Mouse (Mus musculus): ENCODE results near the gene Sepsecs. TPM values are rescaled to one million over a fixed set of nuclear protein-coding genes. Genes with fewer than 3 reads are reported as not detected.

Sepsecs gene
- polyA plus RNA-seq, 1 experiment from 2014 or later: 7.4 TPM

GRCm38 (mm10) chr5:52618348-52619270 lies 50.9 kb downstream of the Sepsecs start:
- Histone ChIP-seq H3K27me3 (ENCODE audit: control insufficient read depth, insufficient read depth, low read length) (no peaks in the 10 kb centered on the region), H3K36me3 (ENCODE audit: control insufficient read depth, insufficient read depth, low read length) (no peaks in the 10 kb centered on the region), H3K4me2 (ENCODE audit: low read depth, low read length) (peak overlapping the region; percentile 71), H3K9ac (replicated peaks; ENCODE audit: low read depth, low read length) (peak overlapping the region; percentile 43; the same call in 1 of the 2 replicates), H3K9me3 (ENCODE audit: control insufficient read depth, low read length) (no peaks in the 10 kb centered on the region), H3K4me3 (ENCODE audit: low read depth, low read length) (peak overlapping the region; percentile 31), H3K4me1 (ENCODE audit: control insufficient read depth, insufficient read depth, low read length) (peaks cover 18% of the 10 kb centered on the region), H3K27ac (ENCODE audit: low read depth, low read length) (peak overlapping the region; percentile 77)
- WGBS: under 1% methylated on average over 41 of the region's 41 CpGs
- peak; percentile 80 for ATAC-seq (ENCODE audit: low read depth)

- Histone ChIP-seq H3K27ac (ENCODE audit: low read depth, low read length) (peak overlapping the region; percentile 77), H3K9ac (replicated peaks; ENCODE audit: low read depth, low read length) (peak overlapping the region; percentile 43; the same call in 1 of the 2 replicates), H3K4me1 (ENCODE audit: control insufficient read depth, insufficient read depth, low read length) (peaks cover 18% of the 10 kb centered on the region), H3K9me3 (ENCODE audit: control insufficient read depth, low read length) (no peaks in the 10 kb centered on the region), H3K27me3 (ENCODE audit: control insufficient read depth, insufficient read depth, low read length) (no peaks in the 10 kb centered on the region), H3K4me3 (ENCODE audit: low read depth, low read length) (peak overlapping the region; percentile 31; the same call in 1 of the 2 replicates), H3K36me3 (ENCODE audit: control insufficient read depth, insufficient read depth, low read length) (no peaks in the 10 kb centered on the region), H3K4me2 (ENCODE audit: low read depth, low read length) (peak overlapping the region; percentile 71)
- peak; percentile 66 for ATAC-seq (ENCODE audit: low read depth)
- WGBS: 38% methylated on average over 9 of the region's 9 CpGs
These were observed 51.7 kb downstream of the Sepsecs start for GRCm38 (mm10) chr5:52617711-52618347.

GRCm38 (mm10) chr5:52616549-52616948 lies 53.0 kb downstream of the Sepsecs start:
- 32% methylated on average over 2 of the region's 2 CpGs for WGBS
- Histone ChIP-seq H3K4me2 (ENCODE audit: low read depth, low read length) (no peak overlapping the region), H3K27me3 (ENCODE audit: control insufficient read depth, insufficient read depth, low read length) (no peaks in the 10 kb centered on the region), H3K27ac (ENCODE audit: low read depth, low read length) (no peak overlapping the region), H3K36me3 (ENCODE audit: control insufficient read depth, insufficient read depth, low read length) (no peaks in the 10 kb centered on the region), H3K4me3 (ENCODE audit: low read depth, low read length) (no peak overlapping the region), H3K4me1 (ENCODE audit: control insufficient read depth, insufficient read depth, low read length) (peaks cover 18% of the 10 kb centered on the region), H3K9me3 (ENCODE audit: control insufficient read depth, low read length) (no peaks in the 10 kb centered on the region), H3K9ac (replicated peaks; ENCODE audit: low read depth, low read length) (no peak overlapping the region)
- ATAC-seq (ENCODE audit: low read depth): no peak

GRCm38 (mm10) chr5:52615421-52615820 lies 54.1 kb downstream of the Sepsecs start:
- 49% methylated on average over 9 of the region's 9 CpGs for whole genome bisulfite sequencing
- no peaks in the 10 kb centered on the region for H3K9me3 ChIP-seq (ENCODE audit: control insufficient read depth, low read length)
- no peaks in the 10 kb centered on the region for H3K36me3 ChIP-seq (ENCODE audit: control insufficient read depth, insufficient read depth, low read length)
- no peaks in the 10 kb centered on the region for H3K27me3 ChIP-seq (ENCODE audit: control insufficient read depth, insufficient read depth, low read length)
- H3K9ac ChIP-seq (replicated peaks; ENCODE audit: low read depth, low read length): no peak overlapping the region
- no peak overlapping the region for H3K4me2 ChIP-seq (ENCODE audit: low read depth, low read length)
- H3K4me3 ChIP-seq (ENCODE audit: low read depth, low read length): no peak overlapping the region
- ATAC-seq (ENCODE audit: low read depth): no peak
- no peak overlapping the region for H3K27ac ChIP-seq (ENCODE audit: low read depth, low read length)
- H3K4me1 ChIP-seq (ENCODE audit: control insufficient read depth, insufficient read depth, low read length): peaks cover 18% of the 10 kb centered on the region

GRCm38 (mm10) chr5:52614686-52615085 lies 54.8 kb downstream of the Sepsecs start:
- Histone ChIP-seq H3K9me3 (ENCODE audit: control insufficient read depth, low read length) (no peaks in the 10 kb centered on the region), H3K4me2 (ENCODE audit: low read depth, low read length) (no peak overlapping the region), H3K4me1 (ENCODE audit: control insufficient read depth, insufficient read depth, low read length) (peaks cover 18% of the 10 kb centered on the region), H3K27ac (ENCODE audit: low read depth, low read length) (no peak overlapping the region), H3K36me3 (ENCODE audit: control insufficient read depth, insufficient read depth, low read length) (no peaks in the 10 kb centered on the region), H3K9ac (replicated peaks; ENCODE audit: low read depth, low read length) (no peak overlapping the region), H3K27me3 (ENCODE audit: control insufficient read depth, insufficient read depth, low read length) (no peaks in the 10 kb centered on the region), H3K4me3 (ENCODE audit: low read depth, low read length) (no peak overlapping the region)
- WGBS: 73% methylated on average over 4 of the region's 4 CpGs
- no peak for ATAC-seq (ENCODE audit: low read depth)

- Histone ChIP-seq H3K9ac (replicated peaks; ENCODE audit: low read depth, low read length) (no peak overlapping the region), H3K27ac (ENCODE audit: low read depth, low read length) (no peak overlapping the region), H3K4me1 (ENCODE audit: control insufficient read depth, insufficient read depth, low read length) (peaks cover 8% of the 10 kb centered on the region), H3K4me3 (ENCODE audit: low read depth, low read length) (no peak overlapping the region), H3K27me3 (ENCODE audit: control insufficient read depth, insufficient read depth, low read length) (no peaks in the 10 kb centered on the region), H3K4me2 (ENCODE audit: low read depth, low read length) (no peak overlapping the region), H3K36me3 (ENCODE audit: control insufficient read depth, insufficient read depth, low read length) (no peaks in the 10 kb centered on the region), H3K9me3 (ENCODE audit: control insufficient read depth, low read length) (no peaks in the 10 kb centered on the region)
- WGBS: 83% methylated on average over 6 of the region's 8 CpGs
- no peak for ATAC-seq (ENCODE audit: low read depth)
These were observed 56.7 kb downstream of the Sepsecs start for GRCm38 (mm10) chr5:52612776-52613175.

- Histone ChIP-seq H3K4me1 (ENCODE audit: control insufficient read depth, insufficient read depth, low read length) (no peaks in the 10 kb centered on the region), H3K36me3 (ENCODE audit: control insufficient read depth, insufficient read depth, low read length) (no peaks in the 10 kb centered on the region), H3K9ac (replicated peaks; ENCODE audit: low read depth, low read length) (no peak overlapping the region), H3K27ac (ENCODE audit: low read depth, low read length) (no peak overlapping the region), H3K4me2 (ENCODE audit: low read depth, low read length) (no peak overlapping the region), H3K27me3 (ENCODE audit: control insufficient read depth, insufficient read depth, low read length) (no peaks in the 10 kb centered on the region), H3K9me3 (ENCODE audit: control insufficient read depth, low read length) (no peaks in the 10 kb centered on the region), H3K4me3 (ENCODE audit: low read depth, low read length) (no peak overlapping the region)
- no peak for ATAC-seq (ENCODE audit: low read depth)
- WGBS: 74% methylated on average over 10 of the region's 10 CpGs
These were observed 58.1 kb downstream of the Sepsecs start for GRCm38 (mm10) chr5:52611315-52611895.

GRCm38 (mm10) chr5:52610306-52610705 lies 59.2 kb downstream of the Sepsecs start:
- H3K27ac ChIP-seq (ENCODE audit: low read depth, low read length): no peak overlapping the region
- 53% methylated on average over 4 of the region's 4 CpGs for WGBS
- no peak overlapping the region for H3K9ac ChIP-seq (replicated peaks; ENCODE audit: low read depth, low read length)
- no peaks in the 10 kb centered on the region for H3K27me3 ChIP-seq (ENCODE audit: control insufficient read depth, insufficient read depth, low read length)
- H3K36me3 ChIP-seq (ENCODE audit: control insufficient read depth, insufficient read depth, low read length): no peaks in the 10 kb centered on the region
- H3K4me3 ChIP-seq (ENCODE audit: low read depth, low read length): no peak overlapping the region
- H3K4me2 ChIP-seq (ENCODE audit: low read depth, low read length): no peak overlapping the region
- no peaks in the 10 kb centered on the region for H3K9me3 ChIP-seq (ENCODE audit: control insufficient read depth, low read length)
- no peak for ATAC-seq (ENCODE audit: low read depth)
- H3K4me1 ChIP-seq (ENCODE audit: control insufficient read depth, insufficient read depth, low read length): no peaks in the 10 kb centered on the region

GRCm38 (mm10) chr5:52609672-52610071 lies 59.8 kb downstream of the Sepsecs start:
- Histone ChIP-seq H3K4me3 (ENCODE audit: low read depth, low read length) (no peak overlapping the region), H3K27me3 (ENCODE audit: control insufficient read depth, insufficient read depth, low read length) (no peaks in the 10 kb centered on the region), H3K36me3 (ENCODE audit: control insufficient read depth, insufficient read depth, low read length) (no peaks in the 10 kb centered on the region), H3K9ac (replicated peaks; ENCODE audit: low read depth, low read length) (no peak overlapping the region), H3K27ac (ENCODE audit: low read depth, low read length) (no peak overlapping the region), H3K4me1 (ENCODE audit: control insufficient read depth, insufficient read depth, low read length) (no peaks in the 10 kb centered on the region), H3K4me2 (ENCODE audit: low read depth, low read length) (no peak overlapping the region), H3K9me3 (ENCODE audit: control insufficient read depth, low read length) (no peaks in the 10 kb centered on the region)
- ATAC-seq (ENCODE audit: low read depth): no peak
- WGBS: 89% methylated on average over 10 of the region's 10 CpGs
